Mouse (Mus musculus) CD4-positive naive resting alpha-beta T cell, adult 76 days (primary cell): ENCODE measurements around the gene Slc43a2. TPM values are rescaled to one million over a fixed set of nuclear protein-coding genes. Genes with fewer than 3 reads are reported as not detected.

Source experiments
- total RNA-seq: library from RNA; stranded (reverse); gene quantifications from one replicate; pipeline ENCODE4 v1.2.4, GENCODE M21; 2023

Slc43a2 gene
- total RNA-seq = 61.4 TPM

GRCm38 (mm10) chr11:75531469-75532242 lies at the start of gene Slc43a2:
Gene Slc43a2 (plus strand): TSS chr11:75531694.

GRCm38 (mm10) chr11:75486601-75487285 lies 44.8 kb upstream of the Slc43a2 start, which contains the start of gene Prpf8:
Gene Prpf8 (plus strand): TSS chr11:75486816.

GRCm38 (mm10) chr11:75509741-75510626 lies 21.5 kb upstream of the Slc43a2 start, which contains the start of gene Rilp:
Gene Rilp (plus strand): TSS chr11:75510094.

GRCm38 (mm10) chr11:75513336-75513735 lies 18.2 kb upstream of the Slc43a2 start, which contains the start of gene Scarf1:
Gene Scarf1 (plus strand): TSS chr11:75513540.

GRCm38 (mm10) chr11:75587493-75588284 lies 56.2 kb downstream of the Slc43a2 start, which contains the start of gene Pitpna:
Gene Pitpna (plus strand): TSS chr11:75588097.

Other genes with a start within 250 kb of the Slc43a2 start
- 155 TPM for gene Rpa1, start 183.4 kb upstream of the Slc43a2 start, total RNA-seq
- 12.2 TPM for gene Smyd4, start 183.3 kb upstream of the Slc43a2 start, total RNA-seq
- gene Serpinf1, start 109.0 kb upstream of the Slc43a2 start, total RNA-seq = 0.82 TPM
- not detected for gene Serpinf2, start 92.1 kb upstream of the Slc43a2 start, total RNA-seq
- gene Wdr81, start 77.0 kb upstream of the Slc43a2 start, total RNA-seq = 22.6 TPM
- gene Tlcd2, start 70.0 kb upstream of the Slc43a2 start, total RNA-seq = not detected
- gene Prpf8, start 44.9 kb upstream of the Slc43a2 start, total RNA-seq = 207 TPM
- gene Rilp, start 21.6 kb upstream of the Slc43a2 start, total RNA-seq = not detected
- gene Scarf1, start 18.2 kb upstream of the Slc43a2 start, total RNA-seq = 0.29 TPM
- 214 TPM for gene Pitpna, start 56.4 kb downstream of the Slc43a2 start, total RNA-seq
- gene Inpp5k, start 99.3 kb downstream of the Slc43a2 start, total RNA-seq = 104 TPM
- 28.7 TPM for gene Myo1c, start 118.8 kb downstream of the Slc43a2 start, total RNA-seq
- 55.5 TPM for gene Crk, start 147.6 kb downstream of the Slc43a2 start, total RNA-seq
- 147 TPM for gene Ywhae, start 201.2 kb downstream of the Slc43a2 start, total RNA-seq